Mouse (Mus musculus) liver, embryonic 16.5 days (tissue): ENCODE data around the gene Far2. TPM values are rescaled to one million over a fixed set of nuclear protein-coding genes. Genes with fewer than 3 reads are reported as not detected.
"Not testable (repeated sequence)": the region's sequence is repeated elsewhere in the genome, so short reads cannot be mapped to it uniquely, and the experiment has no call there.

Experiments used
- ATAC-seq: fragments of 200-750 bp; cut with Nextera tagmentation; 2 replicates; pipeline ENCODE4 v1.8.0; 2017; ENCODE audit warnings: low read depth, mild to moderate bottlenecking, moderate number of reproducible peaks, moderate library complexity
- H3K27ac ChIP-seq: fragments of 300-500 bp; sonication (generic); 2 replicates; pipeline ENCODE4 v1.5.1; 2014; ENCODE audit warnings: mild to moderate bottlenecking, low read length
- H3K27me3 ChIP-seq: fragments of 300-500 bp; sonication (generic); 2 replicates; pipeline ENCODE4 v1.6.1; 2014; ENCODE audit warnings: low read depth, low read length, mixed read lengths; ENCODE audit not compliant: control insufficient read depth, insufficient read depth
- H3K36me3 ChIP-seq: fragments of 300-500 bp; sonication (generic); 2 replicates; pipeline ENCODE4 v1.6.1; 2014; ENCODE audit warnings: mild to moderate bottlenecking; ENCODE audit not compliant: control insufficient read depth, insufficient read depth
- H3K4me1 ChIP-seq: fragments of 300-500 bp; sonication (generic); 2 replicates; pipeline ENCODE4 v1.6.1; 2014; ENCODE audit warnings: low read depth, low read length, mixed read lengths; ENCODE audit not compliant: control insufficient read depth
- H3K4me2 ChIP-seq: fragments of 300-500 bp; sonication (generic); 2 replicates; pipeline ENCODE4 v1.6.1; 2014; ENCODE audit warnings: low read depth, low read length, mixed read lengths
- H3K4me3 ChIP-seq: fragments of 300-500 bp; sonication (generic); 2 replicates; pipeline ENCODE4 v1.5.1; 2014; ENCODE audit warnings: low read depth, mild to moderate bottlenecking, low read length
- H3K9ac ChIP-seq: fragments of 300-500 bp; sonication (generic); 2 replicates; pipeline ENCODE4 v1.6.1; 2014; ENCODE audit warnings: low read depth, low read length
- H3K9me3 ChIP-seq: fragments of 300-500 bp; sonication (generic); replicated peaks from 2 replicates; pipeline ENCODE4 v1.6.1; 2016; ENCODE audit warnings: low read length; ENCODE audit not compliant: control insufficient read depth
- WGBS: fragments of 180-500 bp; shearing (Covaris S2); extraction: QIAGEN DNeasy Blood & Tissue Kit; methylation state at CpG from one replicate; pipeline ENCODE4 v1.1.7; 2014; ENCODE audit not compliant: insufficient replicate concordance; 5-methylcytosine and 5-hydroxymethylcytosine counted together
- polyA plus RNA-seq: library from polyadenylated mRNA; unstranded; fragments of >200 nt; fragmentation: Nextera tagmentation; extraction: Ambion mirVana; gene quantifications from 2 replicates; pipeline ENCODE4 v1.2.1, GENCODE M21; 2015

The Far2 gene
- polyA plus RNA-seq, 1 experiment from 2014 or later, result 2.0 TPM

GRCm38 (mm10) chr6:148108741-148109472 is 61.8 kb downstream of the Far2 start:
- WGBS, result 14% methylated on average over 8 of the region's 8 CpGs
- H3K9me3 ChIP-seq, result no peaks in the 10 kb centered on the region
- H3K4me3 ChIP-seq, result peak overlapping the region; percentile 21
- ATAC-seq, result peak; percentile 78
- H3K27ac ChIP-seq, result peak overlapping the region; percentile 57
- peaks cover 12% of the 10 kb centered on the region for H3K4me1 ChIP-seq
- H3K9ac ChIP-seq, result peak overlapping the region; percentile 18; the same call in 1 of the 2 replicates
- H3K36me3 ChIP-seq, result no peaks in the 10 kb centered on the region
- no peaks in the 10 kb centered on the region for H3K27me3 ChIP-seq
- peak overlapping the region; percentile 49 for H3K4me2 ChIP-seq

GRCm38 (mm10) chr6:148110996-148111633 is 64.1 kb downstream of the Far2 start:
- Histone ChIP-seq H3K9me3 (no peaks in the 10 kb centered on the region), H3K4me3 (no peak overlapping the region), H3K9ac (no peak overlapping the region), H3K27ac (no peak overlapping the region), H3K27me3 (no peaks in the 10 kb centered on the region), H3K36me3 (no peaks in the 10 kb centered on the region), H3K4me2 (no peak overlapping the region), H3K4me1 (peaks cover 12% of the 10 kb centered on the region)
- 64% methylated on average over 2 of the region's 2 CpGs for WGBS
- ATAC-seq, result no peak

- Histone ChIP-seq H3K9me3 (no peaks in the 10 kb centered on the region), H3K4me3 (no peak overlapping the region), H3K4me2 (no peak overlapping the region), H3K27ac (no peak overlapping the region), H3K9ac (no peak overlapping the region), H3K4me1 (no peaks in the 10 kb centered on the region), H3K27me3 (no peaks in the 10 kb centered on the region), H3K36me3 (no peaks in the 10 kb centered on the region)
- WGBS, result 59% methylated on average over 5 of the region's 5 CpGs
- ATAC-seq, result no peak
These were observed 69.3 kb downstream of the Far2 start for GRCm38 (mm10) chr6:148116371-148116770.

- Histone ChIP-seq H3K4me2 (no peak overlapping the region), H3K9me3 (no peaks in the 10 kb centered on the region), H3K4me3 (no peak overlapping the region), H3K9ac (no peak overlapping the region), H3K27me3 (no peaks in the 10 kb centered on the region), H3K4me1 (no peaks in the 10 kb centered on the region), H3K36me3 (no peaks in the 10 kb centered on the region), H3K27ac (no peak overlapping the region)
- no peak for ATAC-seq
- 63% methylated on average over 3 of the region's 3 CpGs for WGBS
These were observed 69.8 kb downstream of the Far2 start for GRCm38 (mm10) chr6:148116907-148117306.

- Histone ChIP-seq H3K4me3 (no peak overlapping the region), H3K4me2 (no peak overlapping the region), H3K36me3 (no peaks in the 10 kb centered on the region), H3K4me1 (no peaks in the 10 kb centered on the region), H3K9me3 (no peaks in the 10 kb centered on the region), H3K27me3 (no peaks in the 10 kb centered on the region), H3K9ac (no peak overlapping the region), H3K27ac (no peak overlapping the region)
- WGBS, result 78% methylated on average over 1 of the region's 1 CpGs
- peak; percentile 48 for ATAC-seq
These were observed 70.6 kb downstream of the Far2 start for GRCm38 (mm10) chr6:148117696-148118095.

GRCm38 (mm10) chr6:148120703-148121102 is 73.6 kb downstream of the Far2 start:
- no peaks in the 10 kb centered on the region for H3K9me3 ChIP-seq
- no peaks in the 10 kb centered on the region for H3K36me3 ChIP-seq
- no peaks in the 10 kb centered on the region for H3K4me1 ChIP-seq
- H3K27me3 ChIP-seq, result no peaks in the 10 kb centered on the region
- H3K27ac ChIP-seq, result no peak overlapping the region
- H3K4me2 ChIP-seq, result no peak overlapping the region
- no peak for ATAC-seq
- no peak overlapping the region for H3K9ac ChIP-seq
- whole genome bisulfite sequencing, result 18% methylated on average over 1 of the region's 1 CpGs
- no peak overlapping the region for H3K4me3 ChIP-seq

GRCm38 (mm10) chr6:148126851-148127250 is 79.8 kb downstream of the Far2 start:
- WGBS, result 70% methylated on average over 10 of the region's 10 CpGs
- not testable (repeated sequence) for ATAC-seq, H3K27me3 ChIP-seq, H3K27ac ChIP-seq, H3K9ac ChIP-seq, H3K9me3 ChIP-seq, H3K4me1 ChIP-seq, H3K4me3 ChIP-seq, H3K36me3 ChIP-seq, H3K4me2 ChIP-seq

DNA sequence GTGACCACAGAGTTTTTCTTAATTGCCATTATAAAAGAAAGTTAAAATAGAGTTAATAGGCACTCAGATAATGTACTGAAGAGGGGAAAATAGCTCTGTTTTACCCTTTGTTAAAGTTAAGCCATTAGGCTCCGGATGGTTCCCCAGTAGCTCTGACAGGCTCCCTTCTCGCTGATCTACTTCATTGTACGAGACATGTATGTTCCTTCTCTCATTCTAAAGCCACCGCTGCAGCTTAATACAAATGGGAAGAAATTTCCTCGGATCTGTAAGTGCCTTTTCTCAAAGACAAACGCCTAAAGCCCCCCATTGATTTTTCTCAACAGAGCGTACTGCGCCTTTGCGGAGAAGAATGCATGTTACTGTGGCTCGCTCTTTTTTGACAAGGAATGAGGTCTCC is 85.3 kb downstream of the Far2 start:
- H3K9ac ChIP-seq, result no peak overlapping the region
- no peak for ATAC-seq
- no peak overlapping the region for H3K27ac ChIP-seq
- WGBS, result 65% methylated on average over 10 of the region's 10 CpGs
- no peaks in the 10 kb centered on the region for H3K9me3 ChIP-seq
- no peaks in the 10 kb centered on the region for H3K27me3 ChIP-seq
- H3K36me3 ChIP-seq, result no peaks in the 10 kb centered on the region
- H3K4me3 ChIP-seq, result no peak overlapping the region
- H3K4me2 ChIP-seq, result no peak overlapping the region
- H3K4me1 ChIP-seq, result no peaks in the 10 kb centered on the region

GRCm38 (mm10) chr6:148133536-148133935 is 86.5 kb downstream of the Far2 start:
- no peak for ATAC-seq

More at GRCm38 (mm10) chr6:148133536-148133935, 86.5 kb downstream of the Far2 start:
- H3K4me1 ChIP-seq, result no peaks in the 10 kb centered on the region
- H3K9me3 ChIP-seq, result no peaks in the 10 kb centered on the region
- no peak overlapping the region for H3K4me2 ChIP-seq
- no peaks in the 10 kb centered on the region for H3K27me3 ChIP-seq
- no peak overlapping the region for H3K4me3 ChIP-seq
- no peak overlapping the region for H3K27ac ChIP-seq
- no peaks in the 10 kb centered on the region for H3K36me3 ChIP-seq
- H3K9ac ChIP-seq, result no peak overlapping the region
